Mouse (Mus musculus) B cell, adult 67 days (primary cell): ENCODE data around the gene Olfr434. TPM values are rescaled to one million over a fixed set of nuclear protein-coding genes. Genes with fewer than 3 reads are reported as not detected.

Experiments
- total RNA-seq, 2 experiments: library from RNA; stranded (reverse); gene quantifications; 4 replicates each; pipeline ENCODE4 v1.2.4; 2023

Gene Olfr434
- total RNA-seq: not detected

GRCm38 (mm10) chr6:43212873-43213272 is at the start of gene Olfr434:
Olfr434 (plus strand) TSS chr6:43213021.

GRCm38 (mm10) chr6:43171840-43172239 is 41.0 kb upstream of the Olfr434 start, which contains the start of gene Olfr13:
Olfr13 (plus strand) TSS chr6:43172140.

GRCm38 (mm10) chr6:43196781-43197180 is 16.0 kb upstream of the Olfr434 start, which contains the start of gene Olfr435:
Olfr435 (plus strand) TSS chr6:43197146.

GRCm38 (mm10) chr6:43231255-43231654 is 18.4 kb downstream of the Olfr434 start, which contains the start of gene Olfr47:
Olfr47 (plus strand) TSS chr6:43231529.

GRCm38 (mm10) chr6:43265363-43266041 is 52.7 kb downstream of the Olfr434 start, which contains the start of gene Arhgef5:
Arhgef5 (plus strand) TSS chr6:43265582.

Other genes with a start within 250 kb of the Olfr434 start
- gene Olfr441, start 106.7 kb upstream of the Olfr434 start, total RNA-seq: not detected
- not detected for gene Olfr237-ps1, start 66.5 kb upstream of the Olfr434 start, total RNA-seq
- not detected for gene Olfr437, start 49.7 kb upstream of the Olfr434 start, total RNA-seq
- not detected for gene Olfr13, start 40.9 kb upstream of the Olfr434 start, total RNA-seq
- not detected for gene Olfr435, start 15.9 kb upstream of the Olfr434 start, total RNA-seq
- not detected for gene Olfr47, start 18.5 kb downstream of the Olfr434 start, total RNA-seq
- gene Arhgef5, start 52.6 kb downstream of the Olfr434 start, total RNA-seq: under 1 TPM; 0.17 to 0.18 TPM
- gene Nobox, start 96.5 kb downstream of the Olfr434 start, total RNA-seq: not detected